Mouse (Mus musculus) small intestine, adult 2 months (tissue): Measurements from ENCODE around the gene Rbbp6.

Experiments
- CTCF ChIP-seq: fragments of 200-500 bp; IDR thresholded peaks from 2 replicates; pipeline ENCODE4 v1.5.1; 2012; ENCODE audit warnings: low read depth, mild to moderate bottlenecking, control low read depth, inconsistent platforms, low read length, moderate library complexity, mixed read lengths; ENCODE audit not compliant: insufficient replicate concordance, insufficient read length; ENCODE audit errors: extremely low read depth
- POLR2A ChIP-seq: fragments of 200-500 bp; IDR thresholded peaks from 2 replicates; pipeline ENCODE4 v1.6.1; 2012; ENCODE audit warnings: low read depth, mild to moderate bottlenecking, control low read depth, inconsistent platforms, low read length, moderate library complexity

DNA sequence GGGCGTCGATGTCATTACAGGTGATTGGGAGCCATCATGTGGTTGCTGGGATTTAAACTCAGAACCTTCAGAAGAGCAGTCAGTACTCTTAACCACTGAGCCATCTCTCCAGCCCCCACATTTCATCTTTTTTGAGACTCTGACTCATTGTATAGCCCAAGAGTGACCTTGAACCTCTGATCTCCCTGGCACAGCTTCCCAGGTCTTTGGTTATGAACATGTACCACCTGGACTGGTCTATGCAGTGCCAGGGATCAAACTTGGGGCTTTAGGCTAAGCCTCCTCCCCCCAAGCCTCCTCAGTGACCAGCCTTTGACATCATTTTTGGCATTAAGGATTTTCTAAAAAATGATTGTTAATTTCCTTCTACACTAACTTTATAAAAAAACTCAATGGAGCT, 40.8 kb downstream of the Rbbp6 start:
- TF ChIP-seq POLR2A = no peak
- TF ChIP-seq CTCF = no peak
